Mouse (Mus musculus) limb, embryonic 14.5 days (tissue): Measurements from ENCODE around the gene Tmbim4. TPM values are rescaled to one million over a fixed set of nuclear protein-coding genes. Genes with fewer than 3 reads are reported as not detected.

Experiments used
- ATAC-seq: fragments of 200-750 bp; cut with Nextera tagmentation; 2 replicates; pipeline ENCODE4 v1.8.0; 2017; ENCODE audit warnings: low read depth, moderate number of reproducible peaks, moderate TSS enrichment; ENCODE audit not compliant: low FRiP score
- DNase-seq: peaks from one replicate; pipeline ENCODE4 v3.0.0-alpha.2; 2015; ENCODE audit warnings: low spot score
- H3K27ac ChIP-seq: fragments of 300-500 bp; sonication (generic); replicated peaks from 2 replicates; pipeline ENCODE4 v1.5.1; 2014; ENCODE audit warnings: low read depth, mild to moderate bottlenecking, low read length, moderate library complexity, mixed read lengths
- H3K27me3 ChIP-seq: fragments of 300-500 bp; sonication (generic); 2 replicates; pipeline ENCODE4 v1.6.1; 2014; ENCODE audit warnings: low read length, mixed read lengths; ENCODE audit not compliant: control insufficient read depth, insufficient read depth
- H3K36me3 ChIP-seq: fragments of 300-500 bp; sonication (generic); 2 replicates; pipeline ENCODE4 v1.6.1; 2014; ENCODE audit warnings: mild to moderate bottlenecking, low read length, moderate library complexity, mixed read lengths; ENCODE audit not compliant: control insufficient read depth, insufficient read depth
- H3K4me1 ChIP-seq: fragments of 300-500 bp; sonication (generic); 2 replicates; pipeline ENCODE4 v1.6.1; 2014; ENCODE audit warnings: antibody characterized with exemption, low read length, mixed read lengths; ENCODE audit not compliant: control insufficient read depth, insufficient read depth
- H3K4me2 ChIP-seq: fragments of 300-500 bp; sonication (generic); replicated peaks from 2 replicates; pipeline ENCODE4 v1.6.1; 2014; ENCODE audit warnings: low read depth, mild to moderate bottlenecking, low read length, moderate library complexity; ENCODE audit not compliant: severe bottlenecking
- H3K4me3 ChIP-seq: fragments of 300-500 bp; sonication (generic); replicated peaks from 2 replicates; pipeline ENCODE4 v1.5.1; 2014; ENCODE audit warnings: low read length
- H3K9ac ChIP-seq: fragments of 300-500 bp; sonication (generic); 2 replicates; pipeline ENCODE4 v1.6.1; 2014; ENCODE audit warnings: mild to moderate bottlenecking, low read depth, low read length, moderate library complexity; ENCODE audit not compliant: severe bottlenecking
- H3K9me3 ChIP-seq: fragments of 300-500 bp; sonication (generic); 2 replicates; pipeline ENCODE4 v1.6.1; 2016; ENCODE audit warnings: low read length; ENCODE audit not compliant: control insufficient read depth
- POLR2A ChIP-seq: fragments of 200-500 bp; IDR thresholded peaks from 2 replicates; pipeline ENCODE4 v1.8.0; 2012; ENCODE audit warnings: inconsistent platforms, mild to moderate bottlenecking, moderate library complexity, borderline replicate concordance; ENCODE audit not compliant: insufficient read depth, insufficient read length; ENCODE audit errors: extremely low read depth
- WGBS: fragments of 180-500 bp; shearing (Covaris S2); extraction: QIAGEN DNeasy Blood & Tissue Kit; methylation state at CpG from one replicate; pipeline ENCODE4 v1.1.7; 2014; 5-methylcytosine and 5-hydroxymethylcytosine counted together
- polyA plus RNA-seq, 2 experiments: library from polyadenylated mRNA; depleted of rRNA in 1 of 2; stranded (reverse) in 1 of 2; unstranded in 1 of 2; fragments of >200 nt; fragmentation: Nextera tagmentation in 1 of 2; extraction: Ambion mirVana in 1 of 2; gene quantifications; 2 replicates each; pipeline versions ENCODE4 v1.2.1 to v1.2.3; 2012 to 2014

Gene Tmbim4
- polyA plus RNA-seq, 2 experiments, result 84.1 to 106 TPM

GRCm38 (mm10) chr10:120257231-120257630 is 55.8 kb downstream of the Tmbim4 start:
- no peak overlapping the region for H3K4me2 ChIP-seq
- no peak overlapping the region for H3K27ac ChIP-seq
- no peak for TF ChIP-seq POLR2A
- WGBS, result 21% methylated on average over 11 of the region's 11 CpGs
- no peak overlapping the region for H3K9ac ChIP-seq
- H3K9me3 ChIP-seq, result no peaks in the 10 kb centered on the region
- DNase-seq (peak; percentile 89), ATAC-seq (peak; percentile 62; the same call in 1 of the 2 replicates)
- H3K36me3 ChIP-seq, result no peaks in the 10 kb centered on the region
- H3K27me3 ChIP-seq, result no peaks in the 10 kb centered on the region
- peaks cover 20% of the 10 kb centered on the region; the same call in 1 of the 2 replicates for H3K4me1 ChIP-seq
- no peak overlapping the region for H3K4me3 ChIP-seq

GRCm38 (mm10) chr10:120267790-120268189 is 66.4 kb downstream of the Tmbim4 start:
- H3K9ac ChIP-seq, result no peak overlapping the region
- peak; percentile 64; the same call in 1 of the 2 replicates for ATAC-seq
- no peak overlapping the region for H3K4me3 ChIP-seq
- no peak for TF ChIP-seq POLR2A
- no peak overlapping the region for H3K27ac ChIP-seq
- H3K27me3 ChIP-seq, result no peaks in the 10 kb centered on the region
- 25% methylated on average over 12 of the region's 12 CpGs for WGBS
- peaks cover 27% of the 10 kb centered on the region for H3K4me1 ChIP-seq
- H3K4me2 ChIP-seq, result no peak overlapping the region
- H3K9me3 ChIP-seq, result no peaks in the 10 kb centered on the region
- DNase-seq, result peak; percentile 52
- H3K36me3 ChIP-seq, result no peaks in the 10 kb centered on the region

- 94% methylated on average over 13 of the region's 13 CpGs for WGBS
- no peak overlapping the region for H3K27ac ChIP-seq
- no peaks in the 10 kb centered on the region for H3K27me3 ChIP-seq
- no peaks in the 10 kb centered on the region for H3K9me3 ChIP-seq
- peaks cover 46% of the 10 kb centered on the region for H3K4me1 ChIP-seq
- TF ChIP-seq POLR2A, result no peak
- no peak overlapping the region for H3K4me2 ChIP-seq
- H3K9ac ChIP-seq, result no peak overlapping the region
- no peaks in the 10 kb centered on the region for H3K36me3 ChIP-seq
- no peak for DNase-seq
- no peak for ATAC-seq
- H3K4me3 ChIP-seq, result no peak overlapping the region
Observed at GRCm38 (mm10) chr10:120269946-120270345, 68.6 kb downstream of the Tmbim4 start.

- no peak for ATAC-seq
- Histone ChIP-seq H3K4me1 (peaks cover 53% of the 10 kb centered on the region), H3K27ac (no peak overlapping the region), H3K4me2 (no peak overlapping the region), H3K9me3 (no peaks in the 10 kb centered on the region), H3K27me3 (no peaks in the 10 kb centered on the region), H3K9ac (no peak overlapping the region), H3K36me3 (no peaks in the 10 kb centered on the region), H3K4me3 (no peak overlapping the region)
- WGBS, result 77% methylated on average over 4 of the region's 4 CpGs
- DNase-seq, result peak; percentile 60
- no peak for TF ChIP-seq POLR2A
Observed at GRCm38 (mm10) chr10:120270777-120271176, 69.4 kb downstream of the Tmbim4 start.

- ATAC-seq, result no peak
- peaks cover 55% of the 10 kb centered on the region for H3K4me1 ChIP-seq
Observed at GRCm38 (mm10) chr10:120271318-120271717, 69.9 kb downstream of the Tmbim4 start.

More at GRCm38 (mm10) chr10:120271318-120271717, 69.9 kb downstream of the Tmbim4 start:
- DNase-seq, result no peak
- peak overlapping the region; percentile 44; the same call in 1 of the 2 replicates for H3K4me2 ChIP-seq
- no peaks in the 10 kb centered on the region for H3K36me3 ChIP-seq
- WGBS, result 48% methylated on average over 6 of the region's 6 CpGs
- H3K9ac ChIP-seq, result no peak overlapping the region
- no peaks in the 10 kb centered on the region for H3K9me3 ChIP-seq
- H3K27me3 ChIP-seq, result no peaks in the 10 kb centered on the region
- H3K27ac ChIP-seq, result peak overlapping the region; percentile 73
- no peak overlapping the region for H3K4me3 ChIP-seq
- no peak for TF ChIP-seq POLR2A
